Mouse (Mus musculus): ENCODE measurements at regions not wholly inside any gene's neighbourhood (a gene's known extent, or its start where the extent isn't known, plus 50 kb on each side); places are given as distances from the start of the nearest gene placed in this dataset.
A peak's percentile ranks its signal among the peaks of the same experiment; 100 is the strongest.

GRCm38 (mm10) chr13:42412652-42413282 lies 111.5 kb downstream of the Edn1 start:
- no peak for TF ChIP-seq CTCF (conservative IDR thresholded peaks at IDR 0.05)
- peak overlapping the region; percentile 39; the same call in 1 of the 2 replicates for H3K27ac ChIP-seq
- H3K4me3 ChIP-seq = no peak overlapping the region
- DNase-seq (ENCODE audit: low spot score in 2 of 2) = peak; percentile 19 to 20

DNA sequence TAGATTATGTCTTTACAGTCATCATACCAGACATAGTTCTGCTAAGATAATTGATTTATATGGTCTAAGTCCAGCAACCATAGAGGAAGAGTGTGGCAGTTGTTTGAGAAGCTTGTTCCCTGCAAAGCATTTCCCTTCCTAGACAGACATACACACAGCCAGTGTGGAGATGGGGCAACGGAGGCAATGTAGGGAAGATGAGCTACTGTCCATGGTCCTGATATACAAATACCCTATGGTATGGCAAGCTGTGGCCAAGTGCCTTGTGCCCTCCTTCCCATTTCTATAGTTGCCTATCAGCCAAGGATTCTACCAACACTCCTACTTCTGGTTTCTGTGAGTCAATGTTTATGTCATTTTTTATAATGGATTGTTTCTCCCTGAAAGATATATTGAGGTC lies 145.6 kb downstream of the Edn1 start:
- DNase-seq (ENCODE audit: low spot score in 2 of 2) = no peak
- no peak for TF ChIP-seq CTCF (conservative IDR thresholded peaks at IDR 0.05)
- no peak overlapping the region for H3K27ac ChIP-seq
- H3K4me3 ChIP-seq = no peak overlapping the region

GRCm38 (mm10) chr13:42453665-42454064 lies 152.4 kb downstream of the Edn1 start:
- TF ChIP-seq CTCF (conservative IDR thresholded peaks at IDR 0.05) = no peak

GRCm38 (mm10) chr13:42459892-42460291 lies 158.6 kb downstream of the Edn1 start:
- no peak for DNase-seq (ENCODE audit: low spot score in 2 of 2)
- Histone ChIP-seq H3K4me3 (no peak overlapping the region), H3K27ac (no peak overlapping the region)
- no peak for TF ChIP-seq CTCF (conservative IDR thresholded peaks at IDR 0.05)

More at GRCm38 (mm10) chr13:42453665-42454064, 152.4 kb downstream of the Edn1 start:
- no peak overlapping the region for H3K27ac ChIP-seq
- no peak for DNase-seq (ENCODE audit: low spot score in 2 of 2)
- H3K4me3 ChIP-seq = no peak overlapping the region

DNA sequence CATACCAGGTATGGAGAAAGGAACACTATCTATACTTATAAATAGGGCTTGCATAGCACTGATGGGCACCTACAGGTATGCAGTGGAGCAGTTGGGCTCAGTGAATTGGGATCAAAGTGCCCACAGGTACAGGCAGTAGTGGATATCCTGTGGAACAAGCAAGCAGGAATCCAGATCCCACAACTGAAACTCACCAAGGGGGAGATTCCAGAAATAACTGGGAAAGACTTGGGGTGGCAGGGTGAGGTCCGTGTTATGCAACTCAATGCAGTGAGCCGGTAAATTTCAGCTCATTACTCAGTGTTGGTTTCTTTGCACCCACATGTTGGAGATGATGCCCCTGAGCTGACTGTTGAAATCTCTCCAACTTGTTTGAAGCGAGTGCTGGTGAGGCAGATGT lies 177.5 kb downstream of the Edn1 start:
- Histone ChIP-seq H3K27ac (no peak overlapping the region), H3K4me3 (no peak overlapping the region)
- no peak for DNase-seq (ENCODE audit: low spot score in 2 of 2)
- no peak for TF ChIP-seq CTCF (conservative IDR thresholded peaks at IDR 0.05)

- H3K27ac ChIP-seq = no peak overlapping the region
- no peak for DNase-seq (ENCODE audit: low spot score in 2 of 2)
- TF ChIP-seq CTCF (conservative IDR thresholded peaks at IDR 0.05) = no peak
- no peak overlapping the region for H3K4me3 ChIP-seq
Measured at GRCm38 (mm10) chr13:42490956-42491680, 189.3 kb upstream of the Phactr1 start.

- Histone ChIP-seq H3K4me3 (no peak overlapping the region), H3K27ac (no peak overlapping the region)
- DNase-seq (ENCODE audit: low spot score in 2 of 2) = no peak
- no peak for TF ChIP-seq CTCF (conservative IDR thresholded peaks at IDR 0.05)
Measured at GRCm38 (mm10) chr13:42494371-42494770, 186.1 kb upstream of the Phactr1 start.

- Histone ChIP-seq H3K27ac (no peak overlapping the region), H3K4me3 (no peak overlapping the region)
- no peak for DNase-seq (ENCODE audit: low spot score in 2 of 2)
- no peak for TF ChIP-seq CTCF (conservative IDR thresholded peaks at IDR 0.05)
Measured at GRCm38 (mm10) chr13:42498351-42498750, 182.1 kb upstream of the Phactr1 start.

DNA sequence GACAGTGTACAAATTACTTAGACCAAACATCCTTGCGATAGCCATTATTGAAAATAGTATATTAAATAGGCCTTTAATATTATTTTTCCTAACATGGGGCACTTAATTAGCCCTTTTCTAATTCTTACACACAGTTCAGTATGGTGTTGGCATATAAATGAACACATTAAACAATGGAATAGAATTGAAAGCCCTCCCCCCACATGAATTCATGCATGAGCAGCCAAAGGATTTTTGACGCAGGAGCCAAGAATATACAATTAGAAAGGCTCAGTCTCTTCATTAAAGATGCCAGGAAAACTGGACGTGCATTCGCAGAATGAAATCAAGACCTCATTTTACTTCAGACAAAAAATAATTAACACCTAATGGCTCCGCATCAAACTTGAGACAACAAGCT lies 172.9 kb upstream of the Phactr1 start:
- Histone ChIP-seq H3K27ac (no peak overlapping the region), H3K4me3 (no peak overlapping the region)
- TF ChIP-seq CTCF (conservative IDR thresholded peaks at IDR 0.05) = no peak
- DNase-seq (ENCODE audit: low spot score in 2 of 2) = no peak

DNA sequence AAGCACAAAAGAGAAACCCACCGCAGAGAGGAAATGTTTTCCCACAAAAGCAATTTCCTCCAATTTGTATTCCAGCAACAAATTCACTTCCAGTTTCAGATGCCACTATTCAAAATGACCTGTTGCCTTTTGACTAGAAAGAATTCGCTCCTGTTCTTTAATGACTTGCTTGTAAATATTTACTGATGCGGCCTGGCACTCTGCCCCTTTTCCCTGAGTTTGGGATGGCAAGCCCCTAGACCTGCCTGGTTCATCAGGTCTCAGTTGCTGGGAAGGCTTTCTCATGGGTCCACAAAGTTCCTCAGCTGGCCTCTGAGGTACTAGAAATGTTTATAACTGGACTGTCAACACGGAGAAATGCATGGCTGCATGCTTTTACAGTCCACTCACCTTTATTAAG lies 161.7 kb upstream of the Phactr1 start:
- Histone ChIP-seq H3K4me3 (no peak overlapping the region), H3K27ac (no peak overlapping the region)
- TF ChIP-seq CTCF (conservative IDR thresholded peaks at IDR 0.05) = no peak
- DNase-seq (ENCODE audit: low spot score in 2 of 2) = no peak

GRCm38 (mm10) chr13:42522553-42522952 lies 157.9 kb upstream of the Phactr1 start:
- no peak for DNase-seq (ENCODE audit: low spot score in 2 of 2)
- TF ChIP-seq CTCF (conservative IDR thresholded peaks at IDR 0.05) = no peak
- no peak overlapping the region for H3K27ac ChIP-seq
- H3K4me3 ChIP-seq = no peak overlapping the region

DNA sequence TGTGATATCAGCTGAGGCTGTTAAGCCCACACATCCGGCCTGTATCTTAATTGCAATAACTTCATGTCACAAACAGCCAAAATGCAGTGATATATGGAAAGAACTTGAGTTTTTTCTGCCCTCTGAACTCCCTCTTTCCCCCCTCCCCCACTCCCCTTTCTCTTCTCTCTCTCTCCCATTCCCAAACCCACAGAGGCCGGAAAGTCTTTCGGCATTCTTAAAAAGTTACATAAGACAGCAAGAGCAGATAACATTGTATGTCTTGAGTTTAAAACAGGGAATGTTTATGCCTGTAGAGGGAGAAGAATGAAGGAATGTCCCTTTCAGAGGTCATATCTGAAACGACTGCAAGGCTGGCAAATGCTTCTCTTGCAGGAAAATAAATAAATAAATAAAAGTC lies 154.3 kb upstream of the Phactr1 start:
- no peak overlapping the region for H3K4me3 ChIP-seq
- no peak for DNase-seq (ENCODE audit: low spot score in 2 of 2)
- TF ChIP-seq CTCF (conservative IDR thresholded peaks at IDR 0.05) = no peak
- no peak overlapping the region for H3K27ac ChIP-seq

GRCm38 (mm10) chr13:42526966-42527365 lies 153.5 kb upstream of the Phactr1 start:
- Histone ChIP-seq H3K27ac (no peak overlapping the region), H3K4me3 (no peak overlapping the region)
- peak; percentile 7 to 12 for DNase-seq (ENCODE audit: low spot score in 2 of 2)
- no peak for TF ChIP-seq CTCF (conservative IDR thresholded peaks at IDR 0.05)

GRCm38 (mm10) chr13:42528169-42528568 lies 152.3 kb upstream of the Phactr1 start:
- no peak for DNase-seq (ENCODE audit: low spot score in 2 of 2)
- Histone ChIP-seq H3K4me3 (no peak overlapping the region), H3K27ac (no peak overlapping the region)
- TF ChIP-seq CTCF (conservative IDR thresholded peaks at IDR 0.05) = no peak
